Mouse (Mus musculus) stomach, embryonic 14.5 days (tissue): Measurements from ENCODE around the gene N4bp2l2. TPM values are rescaled to one million over a fixed set of nuclear protein-coding genes. Genes with fewer than 3 reads are reported as not detected.
A peak's percentile ranks its signal among the peaks of the same experiment; 100 is the strongest.

Experiments
- ATAC-seq: fragments of 200-750 bp; cut with Nextera tagmentation; 2 replicates; pipeline ENCODE4 v1.8.0; 2017; ENCODE audit warnings: low read depth, moderate TSS enrichment; ENCODE audit not compliant: insufficient number of reproducible peaks, insufficient read depth, low FRiP score
- H3K27ac ChIP-seq: fragments of 300-500 bp; sonication (generic); 2 replicates; pipeline ENCODE4 v1.5.1; 2014; ENCODE audit warnings: mild to moderate bottlenecking, low read length, moderate library complexity, mixed read lengths
- H3K27me3 ChIP-seq: fragments of 300-500 bp; sonication (generic); 2 replicates; pipeline ENCODE4 v1.6.1; 2014; ENCODE audit warnings: low read length, control low read depth, mixed read lengths; ENCODE audit not compliant: control insufficient read depth, insufficient read depth
- H3K36me3 ChIP-seq: fragments of 300-500 bp; sonication (generic); 2 replicates; pipeline ENCODE4 v1.6.1; 2014; ENCODE audit warnings: mild to moderate bottlenecking, control low read depth, low read length, moderate library complexity, mixed read lengths; ENCODE audit not compliant: control insufficient read depth, insufficient read depth
- H3K4me1 ChIP-seq: fragments of 300-500 bp; sonication (generic); 2 replicates; pipeline ENCODE4 v1.6.1; 2014; ENCODE audit warnings: low read length, control low read depth, mixed read lengths; ENCODE audit not compliant: control insufficient read depth, insufficient read depth
- H3K4me2 ChIP-seq: fragments of 300-500 bp; sonication (generic); replicated peaks from 2 replicates; pipeline ENCODE4 v1.6.1; 2014; ENCODE audit warnings: low read depth, low read length, control low read depth
- H3K4me3 ChIP-seq: fragments of 300-500 bp; sonication (generic); 2 replicates; pipeline ENCODE4 v1.5.1; 2014; ENCODE audit warnings: low read depth, low read length, control low read depth
- H3K9ac ChIP-seq: fragments of 300-500 bp; sonication (generic); replicated peaks from 2 replicates; pipeline ENCODE4 v1.6.1; 2014; ENCODE audit warnings: low read depth, mild to moderate bottlenecking, control low read depth, low read length, moderate library complexity, mixed read lengths
- H3K9me3 ChIP-seq: fragments of 300-500 bp; sonication (generic); 2 replicates; pipeline ENCODE4 v1.6.1; 2016; ENCODE audit warnings: low read depth, low read length, control low read depth; ENCODE audit not compliant: control insufficient read depth
- WGBS: fragments of 180-500 bp; shearing (Covaris S2); extraction: QIAGEN DNeasy Blood & Tissue Kit; methylation state at CpG from one replicate; pipeline ENCODE4 v1.1.7; 2014; 5-methylcytosine and 5-hydroxymethylcytosine counted together
- polyA plus RNA-seq: library from polyadenylated mRNA; unstranded; fragments of >200 nt; fragmentation: Nextera tagmentation; extraction: Ambion mirVana; gene quantifications from 2 replicates; pipeline ENCODE4 v1.2.1, GENCODE M21; 2014

The N4bp2l2 gene
- polyA plus RNA-seq, 1 experiment from 2014 or later, result 44.4 TPM

GRCm38 (mm10) chr5:150574403-150574802, 91.6 kb downstream of the N4bp2l2 start:
- H3K4me1 ChIP-seq, result no peaks in the 10 kb centered on the region
- peak; percentile 43; the same call in 1 of the 2 replicates for ATAC-seq
- 41% methylated on average over 3 of the region's 3 CpGs for WGBS
- no peak overlapping the region for H3K4me3 ChIP-seq
- peak overlapping the region; percentile 12; the same call in 1 of the 2 replicates for H3K27ac ChIP-seq
- no peaks in the 10 kb centered on the region for H3K27me3 ChIP-seq
- no peak overlapping the region for H3K4me2 ChIP-seq
- H3K9me3 ChIP-seq, result no peaks in the 10 kb centered on the region
- no peak overlapping the region for H3K9ac ChIP-seq
- H3K36me3 ChIP-seq, result peaks cover 6% of the 10 kb centered on the region; the same call in 1 of the 2 replicates

DNA sequence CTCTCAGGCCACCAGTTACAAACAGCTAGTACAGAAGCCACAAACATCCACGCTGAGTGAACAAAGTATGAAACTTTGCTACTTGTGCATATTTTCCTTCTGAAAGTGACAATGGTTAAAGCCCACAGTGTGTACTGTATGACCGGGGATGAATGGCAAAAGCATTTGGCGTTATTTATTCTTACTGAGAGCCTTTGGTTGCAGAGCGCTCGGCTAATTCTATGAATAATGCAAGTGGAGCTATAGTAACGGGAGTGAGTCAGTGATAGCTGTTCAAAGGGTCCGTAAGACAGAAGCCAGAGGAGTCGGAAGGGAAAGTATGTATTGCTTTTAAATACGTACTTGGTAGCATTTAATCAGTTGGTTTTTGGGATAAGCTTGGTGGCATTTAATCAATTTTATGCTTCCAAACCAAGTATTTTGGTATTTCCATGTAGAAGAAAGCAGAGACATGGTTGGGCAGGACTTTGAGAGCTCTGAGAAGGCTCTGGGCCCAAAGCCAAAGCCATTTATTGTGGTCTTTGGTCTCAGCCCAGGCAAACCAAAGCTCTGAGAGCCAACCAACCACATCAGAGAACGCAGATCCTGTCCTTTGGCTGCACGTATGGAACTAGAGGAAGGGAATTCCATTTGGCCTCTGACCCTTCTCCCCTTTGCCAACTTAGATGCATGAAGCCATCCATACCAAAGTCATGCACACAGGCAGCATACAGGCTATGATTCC, 95.3 kb downstream of the N4bp2l2 start:
- Histone ChIP-seq H3K9ac (no peak overlapping the region), H3K4me2 (no peak overlapping the region), H3K36me3 (peaks cover 23% of the 10 kb centered on the region; the same call in 1 of the 2 replicates), H3K27ac (no peak overlapping the region), H3K4me3 (no peak overlapping the region), H3K4me1 (no peaks in the 10 kb centered on the region), H3K9me3 (no peaks in the 10 kb centered on the region), H3K27me3 (no peaks in the 10 kb centered on the region)
- WGBS, result 87% methylated on average over 11 of the region's 11 CpGs
- ATAC-seq, result no peak

DNA sequence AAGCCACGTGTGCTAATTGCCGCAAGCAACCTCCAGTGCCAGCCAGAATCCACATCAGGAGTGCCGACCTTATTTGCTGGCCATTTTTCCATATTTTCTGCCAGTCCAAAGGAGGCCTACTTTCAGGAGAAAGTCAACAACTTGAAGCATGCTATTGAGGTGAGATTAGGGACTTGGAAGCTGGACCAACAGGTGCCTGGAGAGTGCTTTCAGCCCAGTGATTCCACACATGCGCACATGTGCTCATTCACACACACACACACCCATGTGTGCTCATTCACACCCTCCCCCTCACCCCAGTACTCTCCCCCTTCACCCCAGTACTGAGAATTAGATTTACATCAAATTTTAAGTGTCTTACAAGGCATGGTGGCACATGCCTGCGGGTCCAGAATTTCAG, 99.0 kb downstream of the N4bp2l2 start:
- H3K27ac ChIP-seq, result no peak overlapping the region
- no peak for ATAC-seq
- H3K36me3 ChIP-seq, result peaks cover 23% of the 10 kb centered on the region; the same call in 1 of the 2 replicates
- 87% methylated on average over 5 of the region's 5 CpGs for WGBS
- no peak overlapping the region for H3K4me2 ChIP-seq
- H3K4me1 ChIP-seq, result no peaks in the 10 kb centered on the region
- H3K9ac ChIP-seq, result no peak overlapping the region
- no peak overlapping the region for H3K4me3 ChIP-seq
- no peaks in the 10 kb centered on the region for H3K9me3 ChIP-seq
- no peaks in the 10 kb centered on the region for H3K27me3 ChIP-seq

DNA sequence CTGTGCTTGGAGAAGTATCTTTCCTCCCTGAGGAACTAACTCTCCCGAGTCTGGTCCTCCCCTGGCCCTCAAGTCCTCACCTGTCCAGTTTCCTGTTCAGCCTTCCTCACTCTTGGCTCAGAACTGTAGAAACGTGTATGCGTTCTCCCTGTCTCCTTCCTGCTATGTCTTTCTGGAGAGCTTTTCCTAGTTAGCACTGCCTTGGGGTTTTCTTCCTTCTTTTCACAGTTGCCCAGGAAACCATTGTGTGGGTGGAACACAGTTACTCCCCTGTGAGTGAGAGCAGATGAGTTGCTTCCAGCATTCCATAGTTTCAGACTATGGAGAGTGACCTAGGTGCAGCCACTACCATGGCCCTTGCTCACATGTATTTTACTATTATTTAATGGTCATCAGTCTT, 99.8 kb downstream of the N4bp2l2 start:
- peaks cover 23% of the 10 kb centered on the region; the same call in 1 of the 2 replicates for H3K36me3 ChIP-seq
- H3K9me3 ChIP-seq, result no peaks in the 10 kb centered on the region
- 79% methylated on average over 3 of the region's 3 CpGs for WGBS
- no peaks in the 10 kb centered on the region for H3K4me1 ChIP-seq
- no peaks in the 10 kb centered on the region for H3K27me3 ChIP-seq
- no peak overlapping the region for H3K4me3 ChIP-seq
- no peak overlapping the region for H3K9ac ChIP-seq
- no peak for ATAC-seq
- H3K4me2 ChIP-seq, result no peak overlapping the region
- no peak overlapping the region for H3K27ac ChIP-seq

DNA sequence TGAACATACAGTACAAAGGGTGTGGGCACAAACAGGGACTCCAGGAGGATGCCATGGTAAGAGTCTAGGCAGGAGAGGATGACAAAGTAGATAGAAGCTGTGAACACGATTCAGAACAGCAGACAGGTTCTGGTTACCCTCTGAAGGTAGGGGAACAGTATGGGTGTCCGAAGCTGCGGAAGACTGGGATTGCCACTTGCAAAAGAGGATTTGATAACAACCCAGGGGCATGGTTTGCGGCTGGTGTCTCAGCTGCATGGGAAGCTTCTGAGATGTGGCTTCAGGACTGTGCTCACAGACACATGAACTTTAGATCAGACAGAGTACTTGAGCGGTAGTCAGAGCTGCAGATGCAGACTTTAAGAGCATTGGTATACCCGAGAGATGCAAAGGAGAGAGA, 101.6 kb downstream of the N4bp2l2 start:
- ATAC-seq, result no peak
- no peaks in the 10 kb centered on the region for H3K27me3 ChIP-seq
- no peak overlapping the region for H3K4me2 ChIP-seq
- H3K9me3 ChIP-seq, result no peaks in the 10 kb centered on the region
- H3K27ac ChIP-seq, result no peak overlapping the region
- H3K4me1 ChIP-seq, result no peaks in the 10 kb centered on the region
- no peak overlapping the region for H3K4me3 ChIP-seq
- H3K36me3 ChIP-seq, result peaks cover 18% of the 10 kb centered on the region; the same call in 1 of the 2 replicates
- WGBS, result 92% methylated on average over 6 of the region's 6 CpGs
- H3K9ac ChIP-seq, result no peak overlapping the region

GRCm38 (mm10) chr5:150561783-150562182, 104.2 kb downstream of the N4bp2l2 start:
- Histone ChIP-seq H3K4me3 (no peak overlapping the region), H3K36me3 (peaks cover 7% of the 10 kb centered on the region), H3K9me3 (no peaks in the 10 kb centered on the region), H3K27ac (no peak overlapping the region), H3K9ac (no peak overlapping the region), H3K4me2 (no peak overlapping the region), H3K27me3 (no peaks in the 10 kb centered on the region), H3K4me1 (no peaks in the 10 kb centered on the region)
- WGBS, result 86% methylated on average over 5 of the region's 5 CpGs
- ATAC-seq, result no peak

DNA sequence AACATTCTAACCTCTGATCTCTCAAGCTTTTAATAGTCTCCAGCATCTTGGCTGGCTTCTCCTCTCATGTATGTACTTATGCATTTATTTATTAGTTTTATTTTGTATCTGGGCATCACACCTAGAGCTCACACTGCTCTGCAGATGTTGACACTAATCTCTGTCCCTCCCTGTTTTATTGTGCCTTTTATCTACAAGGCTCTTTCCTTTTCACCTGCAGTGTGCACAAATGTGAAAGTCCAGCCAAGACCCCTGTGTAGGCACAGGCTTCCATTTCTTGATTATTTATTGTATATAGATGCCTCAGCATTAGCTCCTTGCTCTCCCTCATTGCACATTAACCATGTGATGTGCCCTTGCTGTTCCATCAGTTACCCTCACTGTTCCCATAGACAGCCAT, 104.6 kb downstream of the N4bp2l2 start:
- Histone ChIP-seq H3K9ac (no peak overlapping the region), H3K27ac (no peak overlapping the region), H3K27me3 (no peaks in the 10 kb centered on the region), H3K36me3 (peaks cover 7% of the 10 kb centered on the region), H3K4me1 (no peaks in the 10 kb centered on the region), H3K4me2 (no peak overlapping the region), H3K4me3 (no peak overlapping the region), H3K9me3 (no peaks in the 10 kb centered on the region)
- no peak for ATAC-seq

DNA sequence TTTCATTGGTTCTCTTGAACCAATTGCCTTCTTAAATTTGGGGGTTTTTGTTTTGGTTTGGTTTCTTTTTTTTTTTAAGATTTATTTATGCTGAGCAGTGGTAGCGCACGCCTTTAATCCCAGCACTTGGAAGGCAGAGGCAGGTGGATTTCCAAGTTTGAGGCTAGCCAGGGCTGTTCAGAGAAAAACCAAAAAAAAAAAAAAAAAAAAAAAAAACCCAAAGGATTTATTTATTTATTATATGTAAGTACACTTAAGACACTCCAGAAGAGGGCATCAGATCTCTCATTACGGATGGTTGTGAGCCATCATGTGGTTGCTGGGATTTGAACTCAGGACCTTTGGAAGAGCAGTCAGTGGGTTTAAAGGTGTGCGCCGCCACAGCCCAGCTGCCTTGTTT, 105.1 kb downstream of the N4bp2l2 start:
- Histone ChIP-seq H3K36me3 (peaks cover 9% of the 10 kb centered on the region), H3K4me2 (no peak overlapping the region), H3K27me3 (no peaks in the 10 kb centered on the region), H3K9me3 (no peaks in the 10 kb centered on the region), H3K4me3 (no peak overlapping the region), H3K4me1 (no peaks in the 10 kb centered on the region), H3K27ac (no peak overlapping the region), H3K9ac (no peak overlapping the region)
- 93% methylated on average over 5 of the region's 5 CpGs for whole genome bisulfite sequencing
- no peak for ATAC-seq
